Mouse (Mus musculus): ENCODE measurements around the gene Mat2a. TPM values are rescaled to one million over a fixed set of nuclear protein-coding genes. Genes with fewer than 3 reads are reported as not detected.
"Not testable (repeated sequence)": the region's sequence is repeated elsewhere in the genome, so short reads cannot be mapped to it uniquely, and the experiment has no call there.

The Mat2a gene
- polyA plus RNA-seq, 1 experiment, result 85.8 TPM

DNA sequence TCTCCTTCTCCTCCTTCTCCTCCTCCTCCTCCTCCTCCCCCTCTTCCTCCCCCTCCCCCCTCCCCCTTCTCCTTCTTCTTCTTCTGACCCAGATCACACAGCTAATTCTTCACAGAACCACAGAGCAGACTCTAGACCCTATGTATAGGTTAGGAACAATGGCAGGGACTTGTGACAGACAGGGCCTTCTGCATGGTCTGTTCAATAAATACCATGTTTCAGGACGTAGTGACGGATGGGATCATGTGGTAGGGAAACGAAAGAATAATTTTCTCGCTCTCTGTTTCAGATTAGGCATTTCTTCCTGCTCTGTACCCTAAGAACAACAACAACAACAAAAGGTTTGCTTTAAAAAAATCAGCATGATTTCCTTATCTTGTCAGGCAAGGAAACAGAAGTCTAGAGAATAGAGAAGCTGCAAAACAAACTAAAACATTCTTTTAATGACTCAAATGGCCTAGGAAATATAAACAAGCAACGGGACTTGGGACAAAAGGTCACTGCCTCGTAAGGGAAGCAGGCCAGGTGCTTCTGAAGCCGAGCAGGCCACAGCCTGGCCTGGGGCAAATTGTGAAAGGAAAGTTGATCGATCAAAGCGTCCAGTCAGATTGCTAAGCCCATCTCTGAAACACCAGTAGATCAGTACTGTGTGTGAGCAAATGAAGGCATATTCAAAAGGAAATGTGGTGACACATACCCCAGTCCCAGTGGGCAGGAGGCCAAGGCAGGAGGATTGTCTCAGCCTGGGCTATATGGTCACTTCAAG, 20.9 kb upstream of the Mat2a start:
- TF ChIP-seq POLR2A (IDR thresholded peaks at IDR 0.05; ENCODE audit: borderline replicate concordance, control insufficient read depth, low read depth, low read length) (no peak), CTCF (IDR thresholded peaks at IDR 0.05; ENCODE audit: control insufficient read depth, insufficient read depth, low read length) (no peak)
- Histone ChIP-seq H3K4me1 (ENCODE audit: control insufficient read depth, insufficient read depth, low read length) (no peaks in the 10 kb centered on the region; the same call in none of the 2 replicates), H3K4me3 (replicated peaks; ENCODE audit: control insufficient read depth, low read depth, low read length) (no peak overlapping the region), H3K27ac (ENCODE audit: control insufficient read depth, insufficient read depth, low read depth, low read length, poor library complexity) (no peak overlapping the region)
- 68% methylated on average over 9 of the region's 9 CpGs for WGBS

DNA sequence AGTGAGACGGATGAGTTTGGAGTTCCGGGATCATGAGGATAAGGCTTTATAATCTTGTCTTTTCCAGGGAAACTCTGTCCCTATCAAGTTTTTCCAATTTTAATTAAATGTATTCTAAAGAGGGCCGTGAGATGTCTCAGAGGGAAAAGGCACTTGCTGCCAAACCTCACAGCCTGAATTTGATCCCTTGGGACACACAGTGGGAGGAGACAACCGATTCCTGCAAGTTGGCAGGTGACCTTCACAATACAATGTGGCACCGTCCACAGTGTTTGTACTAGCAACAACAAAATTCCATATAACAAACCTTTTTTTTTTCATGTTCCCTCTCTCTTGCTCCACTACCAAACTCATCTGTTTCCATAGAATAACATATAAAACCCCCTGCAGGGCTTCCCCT, 19.6 kb upstream of the Mat2a start:
- 88% methylated on average over 5 of the region's 5 CpGs for WGBS
- H3K4me1 ChIP-seq (ENCODE audit: control insufficient read depth, insufficient read depth, low read length), result peaks cover 2% of the 10 kb centered on the region; the same call in 1 of the 2 replicates
- TF ChIP-seq POLR2A (IDR thresholded peaks at IDR 0.05; ENCODE audit: borderline replicate concordance, control insufficient read depth, low read depth, low read length), result no peak
- TF ChIP-seq CTCF (IDR thresholded peaks at IDR 0.05; ENCODE audit: control insufficient read depth, insufficient read depth, low read length), result no peak
- no peak overlapping the region for H3K4me3 ChIP-seq (replicated peaks; ENCODE audit: control insufficient read depth, low read depth, low read length)
- H3K27ac ChIP-seq (ENCODE audit: control insufficient read depth, insufficient read depth, low read depth, low read length, poor library complexity), result no peak overlapping the region

- Histone ChIP-seq H3K27ac (ENCODE audit: control insufficient read depth, insufficient read depth, low read depth, low read length, poor library complexity) (no peak overlapping the region), H3K4me1 (ENCODE audit: control insufficient read depth, insufficient read depth, low read length) (peaks cover 2% of the 10 kb centered on the region; the same call in 1 of the 2 replicates), H3K4me3 (replicated peaks; ENCODE audit: control insufficient read depth, low read depth, low read length) (no peak overlapping the region)
- WGBS, result 86% methylated on average over 7 of the region's 7 CpGs
- TF ChIP-seq POLR2A (IDR thresholded peaks at IDR 0.05; ENCODE audit: borderline replicate concordance, control insufficient read depth, low read depth, low read length) (no peak), CTCF (IDR thresholded peaks at IDR 0.05; ENCODE audit: control insufficient read depth, insufficient read depth, low read length) (no peak)
These were observed 19.1 kb upstream of the Mat2a start for GRCm38 (mm10) chr6:72458418-72458817.

DNA sequence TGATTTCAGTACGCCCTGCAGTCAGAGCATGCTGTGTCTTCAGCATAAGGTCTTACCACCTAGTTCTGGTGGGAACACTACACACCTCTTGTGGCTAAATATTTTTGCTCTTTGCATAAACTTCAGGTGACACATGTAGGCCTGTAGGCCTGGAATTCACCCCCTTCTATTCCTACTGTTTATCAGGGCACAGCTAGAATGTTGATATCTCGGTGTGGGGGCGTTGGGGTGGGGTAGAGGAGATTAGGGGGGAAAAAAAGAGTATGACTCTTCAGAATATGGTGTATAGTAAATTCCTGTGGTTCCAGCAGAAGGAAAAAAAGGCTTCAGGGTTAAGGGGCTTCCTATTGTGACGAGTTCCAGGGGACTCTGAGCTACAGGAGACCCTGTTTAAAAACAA, 17.2 kb upstream of the Mat2a start:
- no peak for TF ChIP-seq CTCF (IDR thresholded peaks at IDR 0.05; ENCODE audit: control insufficient read depth, insufficient read depth, low read length)
- no peak for TF ChIP-seq POLR2A (IDR thresholded peaks at IDR 0.05; ENCODE audit: borderline replicate concordance, control insufficient read depth, low read depth, low read length)
- Histone ChIP-seq H3K27ac (ENCODE audit: control insufficient read depth, insufficient read depth, low read depth, low read length, poor library complexity) (no peak overlapping the region), H3K4me1 (ENCODE audit: control insufficient read depth, insufficient read depth, low read length) (peaks cover 2% of the 10 kb centered on the region; the same call in 1 of the 2 replicates), H3K4me3 (replicated peaks; ENCODE audit: control insufficient read depth, low read depth, low read length) (no peak overlapping the region)
- WGBS, result 65% methylated on average over 4 of the region's 4 CpGs

- Histone ChIP-seq H3K4me3 (replicated peaks; ENCODE audit: control insufficient read depth, low read depth, low read length) (no peak overlapping the region), H3K27ac (ENCODE audit: control insufficient read depth, insufficient read depth, low read depth, low read length, poor library complexity) (no peak overlapping the region), H3K4me1 (ENCODE audit: control insufficient read depth, insufficient read depth, low read length) (peaks cover 2% of the 10 kb centered on the region; the same call in 1 of the 2 replicates)
- 80% methylated on average over 7 of the region's 7 CpGs for WGBS
- TF ChIP-seq POLR2A (IDR thresholded peaks at IDR 0.05; ENCODE audit: borderline replicate concordance, control insufficient read depth, low read depth, low read length), result no peak
- no peak for TF ChIP-seq CTCF (IDR thresholded peaks at IDR 0.05; ENCODE audit: control insufficient read depth, insufficient read depth, low read length)
These were observed 15.5 kb upstream of the Mat2a start for GRCm38 (mm10) chr6:72454833-72455373.

DNA sequence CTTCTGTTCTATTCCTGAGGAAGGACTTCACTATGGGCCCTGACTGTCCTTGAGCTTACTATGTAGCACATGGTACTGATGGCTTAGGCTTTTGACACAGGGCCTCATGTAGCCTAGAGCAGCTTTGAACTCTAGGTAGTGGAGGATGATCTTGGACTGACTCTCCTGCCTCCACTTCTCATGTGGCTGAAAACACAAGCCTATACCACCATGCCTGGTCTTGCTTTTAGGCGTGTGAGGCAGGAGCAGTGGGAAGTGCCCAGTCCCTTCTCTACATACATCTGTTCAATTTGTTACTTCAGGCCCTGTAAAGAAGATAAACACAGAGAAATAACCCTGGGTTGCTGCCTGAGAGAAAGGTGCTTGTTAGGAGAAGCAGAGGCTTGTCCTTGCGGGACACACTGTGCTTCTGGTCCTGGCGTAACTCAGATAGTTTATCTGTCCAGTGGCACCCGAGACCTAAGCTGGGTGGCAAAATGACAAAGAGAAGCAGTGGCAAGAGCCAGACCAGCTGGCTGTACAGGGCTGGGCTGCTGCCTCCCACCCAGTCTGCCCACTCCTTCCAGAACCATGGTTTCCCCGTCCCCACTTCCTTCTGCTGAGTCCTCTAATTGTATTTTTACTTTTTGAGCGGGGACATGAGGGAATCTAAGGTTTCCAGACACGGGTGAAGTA, 14.9 kb upstream of the Mat2a start:
- Histone ChIP-seq H3K4me1 (ENCODE audit: control insufficient read depth, insufficient read depth, low read length) (peaks cover 2% of the 10 kb centered on the region; the same call in 1 of the 2 replicates), H3K27ac (ENCODE audit: control insufficient read depth, insufficient read depth, low read depth, low read length, poor library complexity) (peak overlapping the region; percentile 41), H3K4me3 (replicated peaks; ENCODE audit: control insufficient read depth, low read depth, low read length) (no peak overlapping the region)
- WGBS, result 58% methylated on average over 7 of the region's 7 CpGs
- TF ChIP-seq POLR2A (IDR thresholded peaks at IDR 0.05; ENCODE audit: borderline replicate concordance, control insufficient read depth, low read depth, low read length) (no peak), CTCF (IDR thresholded peaks at IDR 0.05; ENCODE audit: control insufficient read depth, insufficient read depth, low read length) (no peak)

DNA sequence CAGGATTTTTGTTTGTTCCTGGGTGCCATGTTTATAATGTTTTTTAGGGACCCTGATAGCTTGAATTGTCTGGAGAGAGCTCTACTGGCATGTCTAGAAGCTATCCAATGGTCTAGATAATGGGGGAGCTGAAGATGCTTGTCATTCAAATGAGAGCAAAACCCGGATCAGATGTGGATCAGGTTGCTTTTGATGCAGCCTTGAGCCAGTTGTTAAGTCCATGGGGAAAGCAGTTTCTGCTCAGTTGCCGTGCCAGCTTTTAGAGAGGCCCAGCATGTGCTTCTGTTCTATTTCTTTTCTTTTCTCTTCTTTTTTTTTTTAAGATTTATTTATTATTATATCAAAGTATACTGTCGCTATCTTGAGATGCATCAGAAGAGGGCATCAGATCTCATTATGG, 14.2 kb upstream of the Mat2a start:
- TF ChIP-seq POLR2A (IDR thresholded peaks at IDR 0.05; ENCODE audit: borderline replicate concordance, control insufficient read depth, low read depth, low read length), result no peak
- TF ChIP-seq CTCF (IDR thresholded peaks at IDR 0.05; ENCODE audit: control insufficient read depth, insufficient read depth, low read length), result no peak
- Histone ChIP-seq H3K27ac (ENCODE audit: control insufficient read depth, insufficient read depth, low read depth, low read length, poor library complexity) (no peak overlapping the region), H3K4me3 (replicated peaks; ENCODE audit: control insufficient read depth, low read depth, low read length) (no peak overlapping the region), H3K4me1 (ENCODE audit: control insufficient read depth, insufficient read depth, low read length) (peaks cover 2% of the 10 kb centered on the region; the same call in 1 of the 2 replicates)
- WGBS, result 91% methylated on average over 3 of the region's 3 CpGs

GRCm38 (mm10) chr6:72452329-72452728, 13.0 kb upstream of the Mat2a start:
- 82% methylated on average over 2 of the region's 2 CpGs for WGBS
- TF ChIP-seq POLR2A (IDR thresholded peaks at IDR 0.05; ENCODE audit: borderline replicate concordance, control insufficient read depth, low read depth, low read length) (no peak), CTCF (IDR thresholded peaks at IDR 0.05; ENCODE audit: control insufficient read depth, insufficient read depth, low read length) (no peak)
- H3K4me3 ChIP-seq (replicated peaks; ENCODE audit: control insufficient read depth, low read depth, low read length), result no peak overlapping the region
- no peak overlapping the region for H3K27ac ChIP-seq (ENCODE audit: control insufficient read depth, insufficient read depth, low read depth, low read length, poor library complexity)
- peaks cover 2% of the 10 kb centered on the region; the same call in 1 of the 2 replicates for H3K4me1 ChIP-seq (ENCODE audit: control insufficient read depth, insufficient read depth, low read length)

- H3K27ac ChIP-seq (ENCODE audit: control insufficient read depth, insufficient read depth, low read depth, low read length, poor library complexity); H3K4me3 ChIP-seq (replicated peaks; ENCODE audit: control insufficient read depth, low read depth, low read length); H3K4me1 ChIP-seq (ENCODE audit: control insufficient read depth, insufficient read depth, low read length): not testable (repeated sequence)
- WGBS, result 83% methylated on average over 2 of the region's 2 CpGs
These were observed 12.4 kb upstream of the Mat2a start for GRCm38 (mm10) chr6:72451778-72452177.

All from bone marrow, adult 2 months (tissue).